8 mouse cellular contexts compared by ENCODE assay signal in the genomic region with DNA sequence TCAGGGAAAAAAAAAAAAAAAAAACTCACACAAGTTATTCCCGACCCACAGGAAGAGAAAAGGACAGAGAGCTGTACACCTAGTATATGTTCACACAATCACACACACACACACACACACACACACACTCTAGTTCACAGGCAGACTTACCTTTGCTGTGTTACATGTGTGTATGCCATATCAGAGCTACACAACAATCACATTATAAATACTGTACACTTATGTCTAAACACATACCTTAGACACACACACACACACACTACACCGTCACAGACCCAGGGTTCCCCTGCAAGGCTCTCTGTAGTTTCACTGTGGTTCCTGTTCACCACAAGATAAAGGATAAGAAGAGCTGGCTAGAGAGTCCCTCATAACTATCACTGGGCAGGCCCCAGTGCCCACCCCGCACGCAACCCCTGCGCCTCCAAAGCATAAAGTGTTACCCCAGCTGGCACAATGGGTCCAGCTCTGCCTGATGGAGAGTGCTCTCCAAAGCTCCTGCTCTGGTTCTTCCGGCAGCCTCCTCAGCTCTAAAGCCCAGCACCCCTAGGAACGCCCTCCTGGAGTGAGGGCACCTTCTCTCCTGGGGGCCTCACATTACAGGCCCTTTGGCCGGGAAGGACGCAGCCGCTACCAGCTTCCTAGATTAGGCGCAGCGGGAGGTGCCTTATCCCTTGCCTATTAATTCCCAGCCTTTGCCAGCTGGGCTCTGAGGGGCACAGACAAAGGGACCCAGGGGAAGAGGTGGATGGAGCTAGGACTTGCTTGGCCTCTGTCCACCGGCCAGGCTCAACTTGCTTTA.
A peak's percentile ranks its signal among the peaks of the same experiment; 100 is the strongest.
DNase-seq lines count a peak whose midpoint lies in the region; ATAC-seq and TF ChIP-seq lines count a peak whose summit lies in the region.
"Had no signal": no experiment of that assay in that cellular context is flagged by ENCODE, and none has a peak within 500 bp of the region (broad histone marks: within the 10 kb centered on the region; RNA-seq: fewer than 3 reads in every experiment).

No protein-coding gene starts in this region.

- H3K4me1 ChIP-seq in midbrain, embryonic 10.5 days: peaks cover 68% of the 10 kb centered on the region
- H3K4me1 ChIP-seq in midbrain, postnatal 0 days (ENCODE audit: insufficient read depth, low read length): peaks cover 5% of the 10 kb centered on the region; the same call in 1 of the 2 replicates
- peaks cover 54% of the 10 kb centered on the region for H3K4me1 ChIP-seq in forebrain, embryonic 13.5 days
- H3K4me1 ChIP-seq in limb, embryonic 12.5 days (replicated peaks): peaks cover 34% of the 10 kb centered on the region

- H3K27ac ChIP-seq in midbrain, embryonic 10.5 days (replicated peaks): peak overlapping the region; percentile 93
- no peak overlapping the region for H3K27ac ChIP-seq in midbrain, postnatal 0 days (ENCODE audit: low read depth, low read length)
- peak overlapping the region; percentile 19; the same call in 1 of the 2 replicates for H3K27ac ChIP-seq in forebrain, embryonic 13.5 days
- H3K27ac ChIP-seq in limb, embryonic 12.5 days: peak overlapping the region; percentile 81
- H3K27ac ChIP-seq: layer of hippocampus, adult 2 months had no signal

- WGBS in midbrain, embryonic 10.5 days: 42% methylated on average over 13 of the region's 13 CpGs
- WGBS in midbrain, postnatal 0 days: 37% methylated on average over 13 of the region's 13 CpGs
- 39% methylated on average over 13 of the region's 13 CpGs for WGBS in forebrain, embryonic 13.5 days
- WGBS in limb, embryonic 12.5 days: 69% methylated on average over 13 of the region's 13 CpGs

- H3K27me3 ChIP-seq in midbrain, embryonic 10.5 days (ENCODE audit: low read depth, poor library complexity, severe bottlenecking): no peaks in the 10 kb centered on the region
- H3K27me3 ChIP-seq in midbrain, postnatal 0 days (ENCODE audit: insufficient read depth, low read length): no peaks in the 10 kb centered on the region
- H3K27me3 ChIP-seq in forebrain, embryonic 13.5 days: no peaks in the 10 kb centered on the region
- no peaks in the 10 kb centered on the region for H3K27me3 ChIP-seq in limb, embryonic 12.5 days

- H3K4me3 ChIP-seq in midbrain, embryonic 10.5 days: peak overlapping the region; percentile 38
- H3K4me3 ChIP-seq in midbrain, postnatal 0 days (ENCODE audit: low read depth, low read length): no peak overlapping the region
- H3K4me3 ChIP-seq in forebrain, embryonic 13.5 days: no peak overlapping the region
- H3K4me3 ChIP-seq in limb, embryonic 12.5 days (replicated peaks): no peak overlapping the region
- H3K4me3 ChIP-seq: layer of hippocampus, adult 2 months had no signal

- peak; percentile 33 for DNase-seq in midbrain, embryonic 10.5 days (ENCODE audit: low spot score)
- DNase-seq in midbrain, postnatal 0 days (ENCODE audit: low spot score): no peak
- DNase-seq in retina, postnatal 7 days (ENCODE audit: low read depth, low spot score): peak; percentile 30
- no peak for DNase-seq in layer of hippocampus, adult 11-12 months (ENCODE audit: low spot score)

- peaks cover 36% of the 10 kb centered on the region for H3K36me3 ChIP-seq in midbrain, embryonic 10.5 days
- H3K36me3 ChIP-seq in midbrain, postnatal 0 days (ENCODE audit: insufficient read depth, low read length): peaks cover 22% of the 10 kb centered on the region
- H3K36me3 ChIP-seq in forebrain, embryonic 13.5 days (ENCODE audit: poor library complexity, severe bottlenecking): peaks cover 32% of the 10 kb centered on the region
- H3K36me3 ChIP-seq in limb, embryonic 12.5 days: peaks cover 36% of the 10 kb centered on the region

- TF ChIP-seq CTCF in midbrain, postnatal 0 days (IDR thresholded peaks at IDR 0.05): no peak

- ATAC-seq in midbrain, postnatal 0 days (ENCODE audit: low FRiP score): no peak
- ATAC-seq in forebrain, embryonic 13.5 days: peak; percentile 43; the same call in 1 of the 2 replicates
- 0 out of 2 replicates have a peak, but pooled peaks have one; percentile 7 for ATAC-seq in limb, embryonic 12.5 days (ENCODE audit: insufficient number of reproducible peaks, insufficient read depth, low FRiP score, low TSS enrichment, low read depth)
- ATAC-seq in megakaryocyte, adult 5-6 weeks (ENCODE audit: poor library complexity, severe bottlenecking): no peak

- no peaks in the 10 kb centered on the region for H3K9me3 ChIP-seq in midbrain, embryonic 10.5 days (replicated peaks)
- H3K9me3 ChIP-seq in midbrain, postnatal 0 days (ENCODE audit: low read length): no peaks in the 10 kb centered on the region
- H3K9me3 ChIP-seq in forebrain, embryonic 13.5 days (replicated peaks): no peaks in the 10 kb centered on the region
- H3K9me3 ChIP-seq in limb, embryonic 12.5 days: no peaks in the 10 kb centered on the region

- no peak overlapping the region for H3K4me2 ChIP-seq in midbrain, postnatal 0 days (ENCODE audit: low read depth, low read length, poor library complexity, severe bottlenecking)
- peak overlapping the region; percentile 34; the same call in 1 of the 2 replicates for H3K4me2 ChIP-seq in forebrain, embryonic 13.5 days
- peak overlapping the region; percentile 29 for H3K4me2 ChIP-seq in limb, embryonic 12.5 days

- H3K9ac ChIP-seq in midbrain, postnatal 0 days (replicated peaks; ENCODE audit: low read length, poor library complexity, severe bottlenecking): no peak overlapping the region
- no peak overlapping the region for H3K9ac ChIP-seq in forebrain, embryonic 13.5 days
- no peak overlapping the region for H3K9ac ChIP-seq in limb, embryonic 12.5 days (replicated peaks)

Comparison
In these comparisons a context has a peak if more than half of its experiments do, and no peak if none do; other contexts are left out.
1. DNase-seq: peak in midbrain, embryonic 10.5 days (single experiment) and retina, postnatal 7 days (single experiment); none in midbrain, postnatal 0 days (single experiment) and layer of hippocampus, adult 11-12 months (single experiment).
2. ATAC-seq: peak in forebrain, embryonic 13.5 days (single experiment) and limb, embryonic 12.5 days (single experiment); none in midbrain, postnatal 0 days (single experiment) and megakaryocyte, adult 5-6 weeks (single experiment).